Mouse (Mus musculus) testis, adult 2 months (tissue): ENCODE data around the gene Krtcap3.

Source experiments
- CTCF ChIP-seq: fragments of 200-500 bp; IDR thresholded peaks from 2 replicates; pipeline ENCODE4 v1.5.1; 2012; ENCODE audit warnings: low read depth, mild to moderate bottlenecking, inconsistent platforms, low read length, moderate library complexity; ENCODE audit not compliant: control insufficient read depth, insufficient read depth, insufficient replicate concordance
- POLR2A ChIP-seq: fragments of 200-500 bp; IDR thresholded peaks from 2 replicates; pipeline ENCODE4 v1.6.1; 2012; ENCODE audit warnings: low read depth, mild to moderate bottlenecking, inconsistent platforms, low read length, moderate library complexity; ENCODE audit not compliant: control insufficient read depth

GRCm38 (mm10) chr5:31252795-31253545 lies 1.5 kb downstream of the Krtcap3 start:
- TF ChIP-seq CTCF = no peak
- TF ChIP-seq POLR2A = no peak
